Mouse (Mus musculus) liver, postnatal 0 days (tissue): ENCODE measurements around the gene Olfr790. TPM values are rescaled to one million over a fixed set of nuclear protein-coding genes. Genes with fewer than 3 reads are reported as not detected.

Experiments used
- ATAC-seq: fragments of 200-750 bp; cut with Nextera tagmentation; 2 replicates; pipeline ENCODE4 v1.8.0; 2017; ENCODE audit warnings: mild to moderate bottlenecking, moderate library complexity
- DNase-seq: peaks from one replicate; pipeline ENCODE4 v3.0.0-alpha.2; 2016
- H3K27ac ChIP-seq: fragments of 300-500 bp; sonication (generic); 2 replicates; pipeline ENCODE4 v1.5.1; 2014; ENCODE audit warnings: antibody characterized with exemption, moderate library complexity, mild to moderate bottlenecking, low read depth
- H3K27me3 ChIP-seq: fragments of 300-500 bp; sonication (generic); 2 replicates; pipeline ENCODE4 v1.6.1; 2014; ENCODE audit warnings: low read length, control low read depth, mixed read lengths; ENCODE audit not compliant: insufficient read depth
- H3K36me3 ChIP-seq: fragments of 300-500 bp; sonication (generic); replicated peaks from 2 replicates; pipeline ENCODE4 v1.6.1; 2014; ENCODE audit warnings: mild to moderate bottlenecking, control low read depth, low read length, moderate library complexity, mixed read lengths; ENCODE audit not compliant: insufficient read depth
- H3K4me1 ChIP-seq: fragments of 300-500 bp; sonication (generic); 2 replicates; pipeline ENCODE4 v1.6.1; 2014; ENCODE audit warnings: antibody characterized with exemption, mild to moderate bottlenecking, control low read depth; ENCODE audit not compliant: insufficient read depth
- H3K4me2 ChIP-seq: fragments of 300-500 bp; sonication (generic); 2 replicates; pipeline ENCODE4 v1.6.1; 2014; ENCODE audit warnings: low read depth, mild to moderate bottlenecking, low read length, moderate library complexity, mixed read lengths
- H3K4me3 ChIP-seq: fragments of 300-500 bp; sonication (generic); 2 replicates; pipeline ENCODE4 v1.5.1; 2014; ENCODE audit warnings: low read depth, low read length
- H3K9ac ChIP-seq: fragments of 300-500 bp; sonication (generic); replicated peaks from 2 replicates; pipeline ENCODE4 v1.6.1; 2014; ENCODE audit warnings: mild to moderate bottlenecking, moderate library complexity
- H3K9me3 ChIP-seq: fragments of 300-500 bp; sonication (generic); 2 replicates; pipeline ENCODE4 v1.6.1; 2016; ENCODE audit warnings: mild to moderate bottlenecking, control low read depth, low read length, mixed read lengths
- CTCF ChIP-seq: sonication (generic); IDR thresholded peaks from 2 replicates; pipeline ENCODE4 v1.5.1; 2016; ENCODE audit warnings: antibody characterized with exemption, low read depth
- EP300 ChIP-seq: IDR thresholded peaks from 2 replicates; pipeline ENCODE4 v1.6.1; 2016; ENCODE audit warnings: antibody characterized with exemption, low read depth, mild to moderate bottlenecking
- WGBS: fragments of 180-500 bp; shearing (Covaris S2); extraction: QIAGEN DNeasy Blood & Tissue Kit; methylation state at CpG from one replicate; pipeline ENCODE4 v1.1.7; 2014; ENCODE audit not compliant: insufficient replicate concordance; 5-methylcytosine and 5-hydroxymethylcytosine counted together
- polyA plus RNA-seq: library from polyadenylated mRNA; unstranded; fragments of >200 nt; fragmentation: Nextera tagmentation; extraction: Ambion mirVana; gene quantifications from 2 replicates; pipeline ENCODE4 v1.2.1, GENCODE M21; 2015

Gene Olfr790
- polyA plus RNA-seq, result not detected in 2 replicates

GRCm38 (mm10) chr10:129498192-129498591 is at the start of gene Olfr790:
Gene Olfr790 (plus strand): TSS chr10:129498492.
- DNase-seq, result no peak
- TF ChIP-seq CTCF, result no peak
- no peak for TF ChIP-seq EP300
- H3K27ac ChIP-seq, result no peak within 1 kb of the TSS
- no peak for ATAC-seq
- no peak within 1 kb of the TSS for H3K9ac ChIP-seq
- no peaks in the 10 kb centered on the region for H3K36me3 ChIP-seq
- no peaks in the 10 kb centered on the region for H3K4me1 ChIP-seq
- H3K9me3 ChIP-seq, result no peaks in the 10 kb centered on the region
- no peaks in the 10 kb centered on the region for H3K27me3 ChIP-seq
- no peak within 1 kb of the TSS for H3K4me2 ChIP-seq
- no peak within 1 kb of the TSS for H3K4me3 ChIP-seq

GRCm38 (mm10) chr10:129461562-129461961 is 36.7 kb upstream of the Olfr790 start, which contains the start of gene Olfr787:
Gene Olfr787 (plus strand): TSS chr10:129461862.
- Histone ChIP-seq H3K27me3 (no peaks in the 10 kb centered on the region), H3K9ac (no peak within 1 kb of the TSS), H3K9me3 (no peaks in the 10 kb centered on the region), H3K4me2 (no peak within 1 kb of the TSS), H3K4me3 (no peak within 1 kb of the TSS), H3K4me1 (no peaks in the 10 kb centered on the region), H3K27ac (no peak within 1 kb of the TSS), H3K36me3 (no peaks in the 10 kb centered on the region)
- ATAC-seq, result no peak
- WGBS, result 65% methylated on average over 3 of the region's 3 CpGs
- TF ChIP-seq EP300, result no peak
- no peak for TF ChIP-seq CTCF
- no peak for DNase-seq

- Histone ChIP-seq H3K4me1 (no peaks in the 10 kb centered on the region), H3K36me3 (no peaks in the 10 kb centered on the region), H3K27ac (no peak within 1 kb of the TSS), H3K4me2 (no peak within 1 kb of the TSS), H3K9me3 (no peaks in the 10 kb centered on the region), H3K9ac (no peak within 1 kb of the TSS), H3K4me3 (no peak within 1 kb of the TSS), H3K27me3 (no peaks in the 10 kb centered on the region)
- ATAC-seq, result no peak
- DNase-seq, result no peak
- TF ChIP-seq CTCF, result no peak
- TF ChIP-seq EP300, result no peak
These were observed 27.6 kb upstream of the Olfr790 start, which contains the start of gene Olfr788 for GRCm38 (mm10) chr10:129470698-129471097. Gene Olfr788 (plus strand): TSS chr10:129470998.

- H3K36me3 ChIP-seq, result no peaks in the 10 kb centered on the region
- H3K4me2 ChIP-seq, result no peak overlapping the region
- 68% methylated on average over 2 of the region's 2 CpGs for WGBS
- no peaks in the 10 kb centered on the region for H3K27me3 ChIP-seq
- H3K9me3 ChIP-seq, result no peaks in the 10 kb centered on the region
- H3K4me3 ChIP-seq, result no peak overlapping the region
- H3K4me1 ChIP-seq, result no peaks in the 10 kb centered on the region
- H3K27ac ChIP-seq, result no peak overlapping the region
- TF ChIP-seq CTCF (no peak), EP300 (no peak)
- no peak overlapping the region for H3K9ac ChIP-seq
- DNase-seq (no peak), ATAC-seq (no peak)
These were observed 25.0 kb upstream of the Olfr790 start for GRCm38 (mm10) chr10:129473256-129473655.

- Histone ChIP-seq H3K36me3 (no peaks in the 10 kb centered on the region), H3K4me1 (no peaks in the 10 kb centered on the region)
- TF ChIP-seq EP300 (no peak), CTCF (no peak)
These were observed 24.6 kb upstream of the Olfr790 start for GRCm38 (mm10) chr10:129473723-129474122.

GRCm38 (mm10) chr10:129484452-129484851 is 13.8 kb upstream of the Olfr790 start, which contains the start of gene Olfr789:
Gene Olfr789 (plus strand): TSS chr10:129484752.
- no peaks in the 10 kb centered on the region for H3K27me3 ChIP-seq

More at GRCm38 (mm10) chr10:129473723-129474122, 24.6 kb upstream of the Olfr790 start:
- H3K27me3 ChIP-seq, result no peaks in the 10 kb centered on the region
- DNase-seq (no peak), ATAC-seq (no peak)
- H3K4me2 ChIP-seq, result no peak overlapping the region
- no peaks in the 10 kb centered on the region for H3K9me3 ChIP-seq
- no peak overlapping the region for H3K9ac ChIP-seq
- H3K4me3 ChIP-seq, result no peak overlapping the region
- no peak overlapping the region for H3K27ac ChIP-seq

GRCm38 (mm10) chr10:129490101-129490500 is 8.2 kb upstream of the Olfr790 start:
- WGBS, result 72% methylated on average over 2 of the region's 2 CpGs

More at GRCm38 (mm10) chr10:129484452-129484851, 13.8 kb upstream of the Olfr790 start, which contains the start of gene Olfr789:
- Histone ChIP-seq H3K9ac (no peak within 1 kb of the TSS), H3K27ac (no peak within 1 kb of the TSS), H3K4me3 (no peak within 1 kb of the TSS), H3K4me1 (no peaks in the 10 kb centered on the region), H3K36me3 (no peaks in the 10 kb centered on the region), H3K4me2 (no peak within 1 kb of the TSS), H3K9me3 (no peaks in the 10 kb centered on the region)
- no peak for ATAC-seq
- no peak for DNase-seq
- WGBS, result 43% methylated on average over 2 of the region's 2 CpGs
- TF ChIP-seq CTCF, result no peak
- no peak for TF ChIP-seq EP300

More at GRCm38 (mm10) chr10:129490101-129490500, 8.2 kb upstream of the Olfr790 start:
- no peak for DNase-seq
- H3K4me3 ChIP-seq, result no peak overlapping the region
- H3K27me3 ChIP-seq, result no peaks in the 10 kb centered on the region
- H3K36me3 ChIP-seq, result no peaks in the 10 kb centered on the region
- TF ChIP-seq CTCF (no peak), EP300 (no peak)
- no peaks in the 10 kb centered on the region for H3K9me3 ChIP-seq
- no peak overlapping the region for H3K4me2 ChIP-seq
- no peak overlapping the region for H3K9ac ChIP-seq
- no peaks in the 10 kb centered on the region for H3K4me1 ChIP-seq
- H3K27ac ChIP-seq, result no peak overlapping the region
- no peak for ATAC-seq
